Mouse (Mus musculus): Measurements from ENCODE around the gene Lhfp.
"Not testable (repeated sequence)": the region's sequence is repeated elsewhere in the genome, so short reads cannot be mapped to it uniquely, and the experiment has no call there.

The Lhfp gene

DNA sequence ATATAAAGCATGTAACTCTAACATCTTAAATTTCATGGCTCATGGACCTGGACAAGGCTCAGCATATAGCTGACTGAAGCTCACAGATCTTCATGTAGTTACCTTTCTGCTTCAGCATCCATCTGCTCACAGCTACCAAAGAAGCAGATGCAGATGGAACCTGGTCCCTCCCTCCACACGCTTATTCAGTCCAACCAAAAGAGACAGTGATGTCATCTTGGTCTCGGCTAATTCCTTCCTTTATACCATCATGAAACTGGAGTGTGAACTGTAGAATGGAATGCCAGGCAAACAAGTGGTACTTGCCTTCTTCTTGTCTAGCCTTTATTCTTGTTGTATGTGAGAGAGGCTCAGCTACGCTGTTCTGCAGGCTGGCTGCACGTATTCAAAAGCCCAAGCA, 173.1 kb downstream of the Lhfp start:
- no peak for DNase-seq (ENCODE audit: low read depth)

DNA sequence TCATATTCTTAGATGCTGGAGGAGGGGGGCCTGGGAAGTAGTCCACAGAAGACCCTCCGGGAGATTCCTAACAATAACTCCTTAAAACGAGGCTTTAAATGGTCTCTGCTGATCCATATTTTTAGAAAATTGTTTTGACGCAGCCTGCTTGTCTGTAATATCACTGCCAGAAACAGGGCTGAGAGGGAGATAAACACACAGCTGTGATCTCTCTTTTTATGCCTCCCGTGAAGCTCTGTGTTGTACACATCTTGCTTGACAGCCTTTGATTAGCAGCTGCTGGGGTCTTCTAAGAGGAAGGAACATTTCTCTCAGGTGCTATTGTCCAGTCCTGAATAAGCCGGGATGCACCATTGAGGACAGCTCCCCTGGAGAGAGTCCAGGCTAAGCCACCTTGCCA, 176.4 kb downstream of the Lhfp start:
- no peak for DNase-seq (ENCODE audit: low read depth)

DNA sequence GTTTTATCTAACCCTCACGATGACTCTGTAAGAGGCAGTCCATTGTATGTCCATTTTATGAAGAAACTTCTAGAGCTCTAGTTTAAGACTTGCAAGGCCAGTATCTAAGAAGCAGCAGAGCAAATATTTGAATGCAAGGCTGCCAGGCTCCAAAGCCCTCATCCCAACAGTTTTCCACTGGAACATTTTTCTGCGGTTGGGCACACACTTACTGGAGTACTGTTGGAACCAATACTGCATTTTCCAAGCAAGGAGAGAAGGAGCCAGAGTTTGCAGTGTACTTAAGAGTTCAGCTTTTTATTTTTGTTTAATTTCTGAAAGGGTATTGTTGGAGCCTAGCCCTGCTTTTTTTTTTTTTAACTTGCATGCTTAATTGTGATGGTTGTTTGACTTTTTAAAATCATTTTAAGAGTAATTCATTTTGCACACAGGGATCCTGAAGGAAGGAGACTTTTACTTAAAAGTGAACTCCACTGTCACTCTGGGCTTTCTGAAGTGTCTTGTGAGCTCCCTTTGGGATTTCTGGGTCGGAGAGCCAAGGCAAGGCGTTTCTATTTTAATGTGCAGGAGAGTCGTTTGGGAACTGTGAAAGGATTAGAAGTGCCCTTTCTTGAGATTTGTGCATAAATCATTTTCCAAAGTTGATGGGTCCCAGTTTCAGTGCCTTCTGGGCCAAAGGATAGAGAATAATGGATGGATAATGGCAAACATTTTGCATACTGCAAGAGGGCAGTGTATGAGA, 180.4 kb downstream of the Lhfp start:
- no peak for DNase-seq (ENCODE audit: low read depth)

DNA sequence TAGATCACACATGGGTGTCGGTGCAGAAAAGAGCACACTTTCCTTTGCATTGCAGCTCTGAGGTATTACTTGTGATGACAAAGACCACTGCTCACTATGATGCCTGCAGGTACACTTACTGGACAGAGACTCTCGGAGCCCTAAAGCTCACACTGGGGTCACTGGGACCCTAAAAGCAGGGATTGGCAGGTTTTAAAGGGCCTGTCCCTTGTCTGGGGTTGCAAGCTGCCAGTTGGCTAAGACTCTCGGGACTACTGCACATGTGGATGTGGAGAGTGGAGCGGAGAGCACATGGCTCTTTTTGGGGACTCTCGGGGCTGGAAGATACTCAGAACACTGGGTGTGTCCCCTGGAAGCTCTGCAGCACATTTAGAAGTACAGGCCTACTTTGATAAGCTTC, 182.8 kb downstream of the Lhfp start:
- DNase-seq (ENCODE audit: low read depth) = no peak

DNA sequence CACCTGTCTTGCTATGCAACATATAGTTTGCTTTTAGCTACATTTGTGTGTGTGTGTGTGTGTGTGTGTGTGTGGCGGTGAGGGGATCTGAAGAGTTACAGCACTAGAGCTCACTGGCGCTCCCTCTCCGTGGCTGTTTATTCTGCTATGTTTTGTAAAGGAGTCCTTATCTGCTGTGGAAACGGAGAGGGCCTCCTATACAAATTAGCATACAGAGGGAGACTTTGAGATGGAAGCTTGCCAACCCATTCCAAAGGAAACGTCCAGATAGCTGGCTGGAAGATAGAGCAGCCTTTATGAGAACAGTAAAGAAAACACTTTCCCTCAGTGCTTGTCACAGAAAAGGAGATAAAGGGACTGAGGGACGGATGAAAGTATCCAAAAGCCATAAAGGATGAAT, 184.4 kb downstream of the Lhfp start:
- no peak for DNase-seq (ENCODE audit: low read depth)

DNA sequence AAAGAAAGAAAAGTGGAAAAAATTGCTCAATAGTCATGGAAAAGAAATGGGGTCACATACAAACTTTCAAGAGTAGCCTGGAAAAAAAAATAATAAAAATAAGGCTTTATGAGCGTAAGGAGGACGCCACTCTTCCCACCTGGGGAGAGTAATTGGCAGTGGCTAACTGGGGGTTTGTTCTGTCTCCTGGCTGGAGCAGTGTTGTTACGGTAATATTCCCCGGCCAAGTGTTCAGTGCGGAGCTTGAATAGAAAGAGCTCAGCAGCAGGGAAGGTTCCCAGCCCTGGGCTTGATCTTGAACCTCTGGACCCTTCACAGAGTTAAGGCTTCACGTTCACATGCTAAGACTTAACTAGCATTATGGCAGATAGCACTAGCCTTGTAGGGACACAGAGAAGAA, 184.9 kb downstream of the Lhfp start:
- no peak for DNase-seq (ENCODE audit: low read depth)

DNA sequence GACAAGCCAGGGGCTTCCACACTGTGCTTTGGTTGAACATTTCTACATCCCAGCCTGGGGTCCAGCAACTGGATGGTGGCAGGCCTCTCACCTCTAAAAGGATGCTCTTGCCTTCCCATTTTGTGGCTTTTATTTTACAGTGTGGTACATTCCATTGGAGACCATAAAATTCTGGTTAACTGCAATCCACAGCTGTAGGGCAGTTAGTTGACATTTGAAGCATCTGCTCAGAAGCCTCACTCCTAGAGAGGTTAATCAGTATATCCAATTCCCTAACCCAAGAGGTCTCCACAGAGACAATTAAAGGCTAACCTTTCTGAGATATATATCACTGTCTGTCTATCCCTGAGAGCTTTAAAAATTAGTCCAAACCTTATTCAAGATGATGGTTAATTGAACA, 186.5 kb downstream of the Lhfp start:
- DNase-seq (ENCODE audit: low read depth) = no peak

DNA sequence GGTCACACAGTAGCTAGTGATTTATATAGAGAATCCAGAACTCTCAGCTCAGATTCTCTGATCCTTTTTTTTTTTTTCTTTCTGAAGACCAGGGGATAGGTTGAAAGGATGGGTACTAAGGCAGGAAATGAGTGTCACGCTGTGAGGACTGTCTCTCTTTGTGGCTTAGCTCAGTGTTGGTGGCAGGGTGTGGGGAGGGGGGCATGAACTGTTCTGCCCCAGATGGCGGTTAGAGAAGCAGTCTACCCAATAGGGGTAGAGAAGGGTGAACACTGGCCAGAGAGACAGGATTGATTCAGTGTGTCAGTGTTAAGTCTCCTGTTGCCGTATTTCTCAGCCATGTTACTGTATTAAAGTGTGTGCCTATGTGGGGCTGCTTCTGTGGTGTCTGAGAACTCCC, 189.2 kb downstream of the Lhfp start:
- no peak for DNase-seq (ENCODE audit: low read depth)

DNA sequence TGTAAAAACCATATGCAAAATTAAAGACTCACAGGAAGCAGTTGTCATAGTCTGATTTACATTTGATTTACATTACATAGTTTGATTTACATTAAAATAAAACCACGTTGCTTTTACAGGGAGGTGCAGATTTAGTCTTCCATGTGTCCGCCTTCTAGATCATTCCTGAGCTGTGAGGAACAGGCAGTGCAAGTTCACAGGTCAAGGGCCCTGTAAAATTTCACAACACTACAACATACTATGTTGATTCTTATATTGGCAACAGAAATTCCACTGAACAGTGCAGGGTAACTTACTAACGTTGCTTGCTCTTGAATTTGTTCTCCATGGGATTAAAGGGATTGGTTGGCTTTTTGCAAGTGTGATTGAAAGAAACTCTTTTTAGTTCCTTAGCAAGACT, 189.8 kb downstream of the Lhfp start:
- DNase-seq (ENCODE audit: low read depth) = peak; percentile 58

DNA sequence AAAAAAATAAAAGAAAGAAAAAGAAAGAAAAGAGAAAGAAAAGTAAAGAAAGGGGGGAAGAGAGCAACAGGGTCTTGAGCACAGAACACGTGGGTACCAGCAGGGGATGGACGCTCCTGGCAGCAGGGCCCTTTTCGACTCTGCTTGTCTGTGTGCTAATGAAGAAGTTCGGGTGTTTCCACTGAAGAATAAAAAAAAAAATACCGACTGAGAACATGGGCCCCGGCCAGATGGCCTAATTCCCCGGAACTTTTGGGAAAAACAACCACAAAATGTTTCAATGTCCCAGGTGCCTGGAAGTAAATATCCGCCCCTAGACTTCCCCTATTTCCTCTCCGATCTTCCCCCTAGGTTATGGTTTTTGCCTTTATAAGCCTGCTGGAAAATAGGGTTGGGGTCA, 191.1 kb downstream of the Lhfp start:
- not testable (repeated sequence) for DNase-seq (ENCODE audit: low read depth)

DNA sequence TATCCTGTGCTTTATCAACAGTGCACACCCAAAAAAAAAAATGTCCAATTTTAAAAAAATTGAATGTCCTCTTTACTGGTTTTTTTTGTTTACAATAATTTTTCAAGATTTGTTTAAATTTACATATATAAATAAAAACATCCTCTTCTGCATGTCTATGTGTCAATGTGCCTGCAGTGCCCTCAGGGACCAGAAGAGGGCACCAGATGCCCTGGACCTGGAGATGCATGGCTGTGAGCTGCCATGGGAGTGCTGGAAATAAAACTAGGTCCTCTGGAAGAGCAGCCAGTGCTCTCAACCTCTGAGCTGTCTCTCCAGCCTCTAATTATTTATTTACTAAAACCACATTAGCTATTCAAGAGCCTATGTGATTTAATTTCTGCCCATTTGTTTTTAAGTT, 193.4 kb downstream of the Lhfp start:
- DNase-seq (ENCODE audit: low read depth) = no peak

DNA sequence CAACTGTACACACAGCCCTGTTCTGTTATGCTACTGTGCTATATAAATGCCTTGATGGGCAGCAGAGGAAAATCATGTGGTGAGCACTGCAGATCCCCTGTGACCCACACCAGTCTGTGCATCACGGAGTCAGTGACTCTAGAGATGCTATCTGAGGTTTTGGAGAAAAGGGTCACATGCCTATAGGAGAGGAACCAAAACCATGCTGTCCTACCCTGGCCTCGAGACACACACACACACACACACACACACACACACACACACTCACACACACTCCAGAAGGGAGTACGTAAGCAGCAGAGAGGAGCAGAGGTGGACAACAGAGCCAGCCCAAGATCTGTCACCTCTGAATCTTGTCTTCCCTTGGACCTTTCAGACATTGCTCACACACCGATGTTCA, 195.1 kb downstream of the Lhfp start:
- DNase-seq (ENCODE audit: low read depth) = no peak

DNA sequence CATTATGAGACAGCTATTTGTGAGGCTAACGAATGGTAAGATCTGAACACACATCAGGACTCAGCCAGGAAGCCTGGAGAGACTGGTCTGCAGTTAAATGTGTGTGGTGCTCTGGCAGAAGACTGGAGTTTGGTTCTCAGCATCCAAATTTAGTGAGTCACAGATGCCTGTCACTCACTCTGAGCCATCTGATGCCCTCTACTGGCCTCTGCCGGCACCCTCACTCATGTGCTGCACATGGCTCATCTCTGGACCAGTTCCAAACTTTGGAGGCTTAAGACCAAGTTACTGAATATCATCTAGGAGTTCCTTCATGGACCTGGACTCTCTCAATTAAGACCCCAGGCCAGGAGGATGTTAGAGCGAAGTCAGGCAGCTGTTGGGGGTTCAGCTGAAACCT, 198.8 kb downstream of the Lhfp start:
- DNase-seq (ENCODE audit: low read depth) = peak; percentile 37

DNA sequence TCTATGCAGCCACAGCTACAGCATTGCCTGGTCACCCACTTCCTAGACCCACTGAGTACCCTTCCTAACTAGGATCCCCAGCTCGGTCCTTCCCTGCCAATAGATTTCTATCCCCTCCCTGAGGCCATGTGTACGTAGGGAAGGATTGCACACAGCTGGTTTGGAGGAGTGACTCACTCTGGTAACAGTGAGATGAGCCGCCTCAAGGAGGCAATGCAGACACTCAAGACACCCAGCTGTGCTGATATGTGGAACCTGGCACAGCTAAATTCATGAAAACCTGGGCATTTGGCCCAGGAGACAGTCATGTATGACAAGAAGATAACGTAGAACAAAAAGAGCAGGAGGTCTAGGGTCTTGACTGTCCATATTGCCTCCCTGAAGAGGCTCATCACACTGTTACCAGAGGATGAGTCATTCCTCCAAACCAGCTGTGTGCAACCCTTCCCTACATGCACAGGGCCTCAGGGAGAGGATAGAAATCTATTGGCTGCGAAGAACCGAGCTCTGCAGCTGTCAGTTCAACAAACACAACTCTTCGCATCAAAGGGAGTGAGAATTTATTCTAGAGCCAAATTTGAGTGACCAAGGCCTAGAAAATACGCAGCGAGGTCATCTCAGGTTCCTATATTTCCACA, 204.4 kb downstream of the Lhfp start:
- peak; percentile 82 for DNase-seq (ENCODE audit: low read depth)

DNA sequence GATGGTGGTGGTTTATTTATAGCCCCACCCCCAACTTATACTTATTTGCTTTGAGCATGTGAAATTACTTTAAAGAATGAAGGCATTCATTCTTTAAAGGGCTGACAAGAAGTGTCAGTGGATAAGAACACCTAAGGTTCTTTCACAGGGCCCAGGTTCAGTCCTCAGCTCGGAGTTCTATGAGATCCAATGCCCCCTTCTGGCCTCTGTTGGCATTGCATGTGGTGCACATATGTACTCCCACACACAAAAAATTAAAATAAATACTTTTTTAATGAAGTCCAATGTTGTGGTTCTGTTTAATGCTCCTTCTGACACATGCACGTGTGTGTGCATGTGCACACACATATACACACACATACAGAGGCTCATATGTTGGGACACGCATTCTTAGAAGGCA, 205.8 kb downstream of the Lhfp start:
- DNase-seq (ENCODE audit: low read depth) = peak; percentile 31

DNA sequence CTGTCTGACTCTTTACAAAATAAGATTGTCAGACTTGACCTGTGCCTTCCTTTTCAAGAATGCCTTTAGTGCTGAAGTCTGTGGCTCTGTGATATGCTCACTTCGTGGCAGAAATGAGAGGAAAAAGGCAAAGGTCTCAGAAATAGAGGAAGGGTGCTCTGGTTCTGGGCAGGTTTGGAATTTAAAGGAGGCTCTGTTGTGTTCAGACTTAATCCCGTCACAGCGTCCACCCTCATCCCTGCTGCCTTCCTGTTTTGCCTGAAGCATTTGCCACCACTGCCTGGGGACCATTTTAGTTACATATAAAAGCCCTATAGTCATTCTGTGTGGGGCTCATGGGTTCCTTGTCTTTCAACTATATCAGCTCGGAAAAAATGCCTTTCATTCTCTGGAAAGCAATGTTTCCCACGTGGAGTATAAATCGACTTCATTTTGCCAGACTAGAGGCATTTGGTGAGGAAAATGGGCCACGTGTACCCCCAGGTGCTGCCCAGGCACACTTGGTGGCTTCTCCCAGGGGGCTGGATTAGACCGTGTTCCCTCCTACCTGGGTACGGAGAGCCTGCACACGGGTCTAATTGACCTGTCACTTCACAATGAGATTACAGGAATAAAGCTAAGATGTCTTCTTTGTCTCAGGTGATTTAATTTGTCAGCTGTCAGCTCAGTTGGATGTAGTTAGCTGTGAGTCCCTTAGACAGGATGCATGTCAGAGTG, 207.0 kb downstream of the Lhfp start:
- no peak for DNase-seq (ENCODE audit: low read depth)

DNA sequence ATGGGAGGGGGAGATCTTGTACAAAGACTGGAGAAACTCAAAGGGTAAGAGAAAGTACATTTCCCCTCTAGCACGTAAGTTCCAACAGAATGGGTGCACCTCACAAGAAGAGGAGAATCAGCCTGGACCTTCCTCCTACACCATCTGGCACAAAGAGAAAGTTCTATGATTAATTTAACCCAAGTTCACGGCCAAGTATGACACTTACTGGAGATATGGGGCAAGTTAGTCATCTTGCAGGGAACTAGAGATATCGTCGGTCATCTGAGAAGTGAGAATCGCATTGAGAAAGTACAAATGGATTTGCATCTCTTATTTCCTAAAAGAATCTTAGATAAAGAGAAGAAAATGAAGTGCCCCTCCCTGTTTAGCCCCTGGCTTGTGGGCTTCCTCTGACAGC, 211.2 kb downstream of the Lhfp start:
- peak; percentile 39 for DNase-seq (ENCODE audit: low read depth)

DNA sequence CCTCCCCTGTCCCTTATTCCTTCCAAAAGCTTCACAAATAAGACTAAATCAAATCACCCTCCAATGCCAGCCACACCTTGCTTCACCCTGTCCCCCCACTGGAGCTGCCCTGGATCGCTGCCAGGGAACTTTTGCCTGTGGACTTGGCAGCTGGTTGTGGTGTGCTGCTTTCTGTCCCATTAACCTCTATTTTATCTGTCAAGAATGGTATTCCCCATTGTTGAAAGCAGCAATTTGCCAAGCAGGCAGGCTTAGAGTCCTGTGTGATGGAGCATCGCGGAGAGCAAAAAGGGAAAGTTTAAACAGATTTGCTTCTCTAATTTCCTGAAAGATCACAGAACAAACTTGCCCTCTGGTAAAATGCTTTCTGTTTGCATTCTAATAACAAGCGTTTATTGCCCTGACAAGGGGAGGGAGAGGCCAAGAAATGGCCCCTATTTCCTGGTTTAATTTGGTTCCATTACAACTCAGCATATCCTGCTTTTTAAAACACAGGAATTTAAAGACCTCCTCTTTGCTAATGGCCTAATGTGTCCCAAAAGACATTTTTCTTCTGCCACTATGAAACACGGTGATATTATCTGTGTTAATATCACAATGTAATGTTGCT, 212.0 kb downstream of the Lhfp start:
- DNase-seq (ENCODE audit: low read depth) = peak; percentile 54

DNA sequence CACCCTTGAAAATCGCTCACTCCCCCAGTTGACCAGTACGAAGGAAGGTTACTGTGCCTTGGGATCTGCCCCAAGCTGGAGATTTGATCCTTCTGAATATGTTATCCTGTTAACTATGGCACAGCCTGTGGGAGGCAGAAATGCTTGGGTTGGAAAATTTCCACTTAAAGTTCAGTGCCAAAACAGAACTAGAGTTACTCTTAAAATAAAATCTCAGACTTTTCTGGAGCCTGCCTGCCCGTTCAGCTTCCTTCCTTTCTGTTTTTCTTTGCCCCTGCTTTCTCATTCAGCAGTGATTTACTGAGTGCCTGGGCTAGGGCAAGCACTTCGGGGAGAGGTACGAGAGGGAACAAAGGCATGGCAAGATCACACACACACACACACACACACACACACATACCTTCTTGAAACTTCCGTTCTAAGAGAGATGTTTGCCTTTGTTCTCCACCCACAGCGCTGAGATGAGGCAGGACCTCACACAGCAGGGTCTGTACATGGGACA, 217.4 kb downstream of the Lhfp start:
- DNase-seq (ENCODE audit: low read depth) = peak; percentile 61

DNA sequence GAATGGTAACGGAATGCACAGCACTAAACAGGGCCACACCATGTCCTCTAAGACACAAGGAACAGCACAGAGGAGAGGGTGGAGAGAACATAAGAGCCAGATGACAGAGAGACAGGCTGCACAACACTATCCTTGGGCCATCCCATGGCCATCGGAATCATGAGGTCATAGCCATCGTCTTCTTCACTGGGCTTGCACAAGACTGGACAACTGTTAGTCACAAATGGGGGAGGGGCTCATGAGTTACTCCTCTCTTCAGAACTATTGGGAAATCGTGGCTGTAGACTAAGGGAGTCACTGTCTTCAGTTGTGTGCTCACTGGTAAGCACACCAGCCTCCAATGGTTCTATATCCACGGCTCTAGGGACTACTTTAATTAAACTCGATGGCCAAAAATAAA, 224.8 kb downstream of the Lhfp start:
- peak; percentile 45 for DNase-seq (ENCODE audit: low read depth)

DNA sequence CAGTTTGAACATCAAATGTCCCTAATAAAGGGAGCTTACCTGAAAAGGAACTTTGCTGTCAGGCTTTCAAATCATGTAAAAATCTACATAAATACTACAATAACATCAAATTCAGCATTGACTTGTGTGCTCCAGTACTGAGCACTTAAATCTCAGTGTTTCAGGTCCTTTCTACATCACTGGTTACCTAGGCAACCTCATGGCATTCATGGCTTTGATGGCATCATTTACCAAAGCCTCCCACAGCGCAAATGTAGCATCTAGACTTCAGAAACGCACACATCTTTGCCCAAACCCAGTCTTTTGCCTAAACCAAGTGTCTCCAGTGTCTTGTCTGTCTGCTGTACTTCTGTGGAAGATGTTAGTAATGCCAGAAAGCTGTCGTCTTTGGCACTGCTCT, 225.7 kb downstream of the Lhfp start:
- DNase-seq (ENCODE audit: low read depth) = no peak

DNA sequence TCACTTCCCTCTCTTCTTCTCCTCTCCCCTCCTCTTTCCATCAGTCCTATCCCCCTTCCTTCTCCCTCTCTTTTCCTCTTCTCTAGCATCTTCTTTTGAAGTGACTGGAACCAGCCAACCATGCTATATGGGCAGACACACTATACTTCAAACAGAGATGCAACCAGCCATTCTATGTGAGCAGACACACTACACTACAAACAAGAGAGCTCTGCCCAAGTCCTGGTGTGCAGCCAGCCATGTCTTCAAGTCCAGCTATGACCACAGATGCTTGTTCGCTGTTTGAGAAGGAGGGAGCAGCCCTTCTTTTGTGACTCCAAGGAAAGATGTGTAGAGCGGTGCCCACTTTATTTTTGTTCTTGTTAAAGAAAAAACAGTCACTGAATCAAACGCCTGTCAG, 231.9 kb downstream of the Lhfp start:
- DNase-seq (ENCODE audit: low read depth) = no peak

DNA sequence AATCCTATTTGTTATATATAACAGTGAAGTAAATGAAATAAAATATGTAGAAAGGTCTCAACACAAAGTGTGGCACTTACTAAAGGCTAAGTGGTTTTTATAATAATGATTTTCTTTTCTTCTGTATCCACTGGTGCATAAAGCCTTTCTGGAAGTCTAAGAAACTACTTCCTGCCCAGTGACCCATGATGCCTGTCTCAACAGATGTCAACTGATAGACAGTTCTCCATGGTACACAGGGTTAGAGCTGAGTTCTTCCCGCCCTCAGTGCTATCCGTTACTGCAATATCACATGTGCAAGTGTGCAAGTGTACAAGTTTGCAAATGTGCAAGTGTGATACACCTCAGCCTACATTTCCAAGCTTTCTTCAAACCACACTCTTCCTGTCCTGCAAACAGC, 236.7 kb downstream of the Lhfp start:
- DNase-seq (ENCODE audit: low read depth) = no peak

Data from NIH3T3 (cell line).